Mouse (Mus musculus) lung, embryonic 16.5 days (tissue): ENCODE data around the gene Wdr27. TPM values are rescaled to one million over a fixed set of nuclear protein-coding genes. Genes with fewer than 3 reads are reported as not detected.
"Not testable (repeated sequence)": the region's sequence is repeated elsewhere in the genome, so short reads cannot be mapped to it uniquely, and the experiment has no call there.

Experiments used
- ATAC-seq: fragments of 200-750 bp; cut with Nextera tagmentation; 2 replicates; pipeline ENCODE4 v1.8.0; 2017; ENCODE audit warnings: low read depth, mild to moderate bottlenecking, moderate library complexity
- H3K27ac ChIP-seq: fragments of 300-500 bp; sonication (generic); 2 replicates; pipeline ENCODE4 v1.5.1; 2014; ENCODE audit warnings: mild to moderate bottlenecking, control low read depth, low read length
- H3K27me3 ChIP-seq: fragments of 300-500 bp; sonication (generic); 2 replicates; pipeline ENCODE4 v1.6.1; 2014; ENCODE audit warnings: low read depth, low read length, mixed read lengths; ENCODE audit not compliant: control insufficient read depth, insufficient read depth
- H3K36me3 ChIP-seq: fragments of 300-500 bp; sonication (generic); 2 replicates; pipeline ENCODE4 v1.6.1; 2014; ENCODE audit warnings: low read length; ENCODE audit not compliant: control insufficient read depth, insufficient read depth
- H3K4me1 ChIP-seq: fragments of 300-500 bp; sonication (generic); replicated peaks from 2 replicates; pipeline ENCODE4 v1.6.1; 2014; ENCODE audit warnings: low read length, mixed read lengths; ENCODE audit not compliant: control insufficient read depth, insufficient read depth
- H3K4me2 ChIP-seq: fragments of 300-500 bp; sonication (generic); 2 replicates; pipeline ENCODE4 v1.6.1; 2014; ENCODE audit warnings: low read depth, low read length, control low read depth
- H3K4me3 ChIP-seq: fragments of 300-500 bp; sonication (generic); 2 replicates; pipeline ENCODE4 v1.5.1; 2014; ENCODE audit warnings: mild to moderate bottlenecking, low read length, control low read depth
- H3K9ac ChIP-seq: fragments of 300-500 bp; sonication (generic); 2 replicates; pipeline ENCODE4 v1.6.1; 2014; ENCODE audit warnings: low read length, control low read depth
- H3K9me3 ChIP-seq: fragments of 300-500 bp; sonication (generic); 2 replicates; pipeline ENCODE4 v1.6.1; 2016; ENCODE audit warnings: low read length; ENCODE audit not compliant: control insufficient read depth
- WGBS: fragments of 180-500 bp; shearing (Covaris S2); extraction: QIAGEN DNeasy Blood & Tissue Kit; methylation state at CpG from one replicate; pipeline ENCODE4 v1.1.7; 2014; 5-methylcytosine and 5-hydroxymethylcytosine counted together
- polyA plus RNA-seq: library from polyadenylated mRNA; unstranded; fragments of >200 nt; fragmentation: Nextera tagmentation; extraction: Ambion mirVana; gene quantifications from 2 replicates; pipeline ENCODE4 v1.2.1, GENCODE M21; 2015

The Wdr27 gene
- polyA plus RNA-seq, 1 experiment from 2014 or later: 11.1 TPM

DNA sequence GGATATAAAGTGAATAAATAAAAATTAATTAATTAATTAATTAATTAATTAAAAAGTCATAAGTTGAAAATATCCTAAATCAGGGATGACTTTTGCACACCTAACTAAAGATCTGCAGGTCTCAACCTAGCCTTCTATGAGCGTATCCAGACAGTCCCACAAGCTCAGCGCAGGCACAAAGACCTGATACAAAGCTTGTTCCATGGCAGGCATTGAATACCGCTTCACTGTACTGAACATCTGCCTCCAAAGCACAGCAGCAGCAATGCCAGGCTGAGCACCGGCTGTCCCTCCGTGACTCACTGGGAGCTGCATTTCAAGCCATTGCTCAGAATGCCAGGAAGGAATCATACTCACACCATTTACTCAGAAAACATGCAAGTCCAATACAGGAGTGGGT, 32.2 kb downstream of the Wdr27 start:
- Histone ChIP-seq H3K4me1 (no peaks in the 10 kb centered on the region), H3K9ac (no peak overlapping the region), H3K36me3 (no peaks in the 10 kb centered on the region), H3K4me2 (no peak overlapping the region), H3K27ac (no peak overlapping the region), H3K27me3 (no peaks in the 10 kb centered on the region; the same call in 1 of the 2 replicates), H3K4me3 (no peak overlapping the region), H3K9me3 (no peaks in the 10 kb centered on the region)
- no peak for ATAC-seq
- 91% methylated on average over 5 of the region's 5 CpGs for WGBS

DNA sequence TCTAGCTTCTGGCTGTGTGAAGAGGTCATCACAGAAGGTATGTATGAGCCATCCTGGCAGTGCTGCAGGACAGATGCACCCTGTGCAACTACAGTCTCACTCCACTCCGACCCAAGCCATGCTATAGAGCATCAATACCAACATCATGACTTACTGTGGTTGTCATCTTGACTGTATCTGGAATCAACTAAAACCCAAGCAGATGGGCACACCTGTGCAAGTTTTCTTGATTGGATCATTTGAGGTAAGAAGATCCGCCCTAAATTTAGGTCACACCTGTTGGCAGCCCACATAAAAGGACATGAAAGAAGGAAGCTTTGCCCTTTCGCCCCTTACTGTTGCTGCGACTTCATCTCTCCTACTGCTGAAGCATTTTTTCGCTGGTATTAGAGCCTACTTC, 33.6 kb downstream of the Wdr27 start:
- no peak for ATAC-seq
- H3K9me3 ChIP-seq: no peaks in the 10 kb centered on the region
- H3K4me3 ChIP-seq: no peak overlapping the region
- no peak overlapping the region for H3K27ac ChIP-seq
- no peaks in the 10 kb centered on the region for H3K4me1 ChIP-seq
- WGBS: 74% methylated on average over 5 of the region's 5 CpGs
- H3K4me2 ChIP-seq: no peak overlapping the region
- H3K27me3 ChIP-seq: no peaks in the 10 kb centered on the region; the same call in 1 of the 2 replicates
- H3K9ac ChIP-seq: no peak overlapping the region
- no peaks in the 10 kb centered on the region for H3K36me3 ChIP-seq

- Histone ChIP-seq H3K4me2 (no peak overlapping the region), H3K27me3 (peaks cover 2% of the 10 kb centered on the region; the same call in 1 of the 2 replicates), H3K36me3 (no peaks in the 10 kb centered on the region), H3K4me3 (no peak overlapping the region), H3K27ac (no peak overlapping the region), H3K9ac (no peak overlapping the region), H3K4me1 (no peaks in the 10 kb centered on the region), H3K9me3 (no peaks in the 10 kb centered on the region)
- no peak for ATAC-seq
- WGBS: 54% methylated on average over 12 of the region's 12 CpGs
These were observed 35.8 kb downstream of the Wdr27 start for GRCm38 (mm10) chr17:14907136-14907535.

DNA sequence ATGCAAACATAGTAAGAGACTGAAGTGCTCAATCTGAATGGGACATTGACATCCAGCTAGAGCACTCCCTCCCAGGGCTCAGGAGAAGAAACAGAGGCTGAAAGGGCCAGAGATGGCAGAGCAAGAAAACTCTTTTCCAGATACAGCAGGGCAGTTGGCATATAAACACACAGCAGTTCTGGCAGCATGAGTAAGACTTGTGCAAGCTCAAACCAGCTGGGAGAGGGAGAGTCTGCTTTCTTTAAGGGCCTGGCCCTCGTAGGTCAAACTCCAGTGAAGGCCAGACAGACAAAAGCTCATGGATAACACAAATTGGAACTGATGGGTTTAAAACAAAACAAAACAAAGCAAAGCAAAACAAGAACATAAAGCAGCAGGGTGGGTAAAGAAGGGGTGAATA, 36.3 kb downstream of the Wdr27 start:
- WGBS: 31% methylated on average over 1 of the region's 1 CpGs
- H3K4me1 ChIP-seq: no peaks in the 10 kb centered on the region
- no peak overlapping the region for H3K4me2 ChIP-seq
- ATAC-seq: no peak
- H3K27me3 ChIP-seq: peaks cover 2% of the 10 kb centered on the region; the same call in 1 of the 2 replicates
- H3K9ac ChIP-seq: no peak overlapping the region
- H3K36me3 ChIP-seq: no peaks in the 10 kb centered on the region
- H3K4me3 ChIP-seq: no peak overlapping the region
- no peaks in the 10 kb centered on the region for H3K9me3 ChIP-seq
- no peak overlapping the region for H3K27ac ChIP-seq

- WGBS: 48% methylated on average over 7 of the region's 7 CpGs
- ATAC-seq: 0 out of 2 replicates have a peak, but pooled peaks have one; percentile 15
These were observed 38.2 kb downstream of the Wdr27 start for GRCm38 (mm10) chr17:14904637-14905265.

GRCm38 (mm10) chr17:14904206-14904605, 38.8 kb downstream of the Wdr27 start:
- Histone ChIP-seq H3K9ac (no peak overlapping the region), H3K36me3 (no peaks in the 10 kb centered on the region), H3K9me3 (no peaks in the 10 kb centered on the region), H3K27ac (no peak overlapping the region), H3K4me2 (no peak overlapping the region), H3K4me1 (no peaks in the 10 kb centered on the region), H3K4me3 (no peak overlapping the region), H3K27me3 (peaks cover 2% of the 10 kb centered on the region; the same call in 1 of the 2 replicates)
- no peak; the same call in 1 of the 2 replicates for ATAC-seq
- WGBS: 81% methylated on average over 6 of the region's 6 CpGs

More at GRCm38 (mm10) chr17:14904637-14905265, 38.2 kb downstream of the Wdr27 start:
- Histone ChIP-seq H3K27ac (no peak overlapping the region), H3K9me3 (no peaks in the 10 kb centered on the region), H3K27me3 (peaks cover 2% of the 10 kb centered on the region; the same call in 1 of the 2 replicates), H3K4me3 (no peak overlapping the region), H3K9ac (no peak overlapping the region), H3K4me2 (no peak overlapping the region), H3K36me3 (no peaks in the 10 kb centered on the region), H3K4me1 (no peaks in the 10 kb centered on the region)

- Histone ChIP-seq H3K4me2 (no peak overlapping the region), H3K27me3 (peaks cover 2% of the 10 kb centered on the region; the same call in 1 of the 2 replicates), H3K36me3 (no peaks in the 10 kb centered on the region), H3K9ac (no peak overlapping the region), H3K4me1 (no peaks in the 10 kb centered on the region), H3K4me3 (no peak overlapping the region), H3K9me3 (no peaks in the 10 kb centered on the region), H3K27ac (no peak overlapping the region)
- 82% methylated on average over 3 of the region's 3 CpGs for WGBS
- ATAC-seq: no peak
These were observed 39.7 kb downstream of the Wdr27 start for GRCm38 (mm10) chr17:14903212-14903611.

GRCm38 (mm10) chr17:14898972-14899371, 44.0 kb downstream of the Wdr27 start:
- ATAC-seq: no peak
- Histone ChIP-seq H3K27me3 (no peaks in the 10 kb centered on the region), H3K36me3 (no peaks in the 10 kb centered on the region), H3K4me1 (no peaks in the 10 kb centered on the region), H3K9ac (no peak overlapping the region), H3K4me3 (no peak overlapping the region), H3K4me2 (no peak overlapping the region), H3K27ac (no peak overlapping the region), H3K9me3 (no peaks in the 10 kb centered on the region)
- 63% methylated on average over 1 of the region's 1 CpGs for WGBS

DNA sequence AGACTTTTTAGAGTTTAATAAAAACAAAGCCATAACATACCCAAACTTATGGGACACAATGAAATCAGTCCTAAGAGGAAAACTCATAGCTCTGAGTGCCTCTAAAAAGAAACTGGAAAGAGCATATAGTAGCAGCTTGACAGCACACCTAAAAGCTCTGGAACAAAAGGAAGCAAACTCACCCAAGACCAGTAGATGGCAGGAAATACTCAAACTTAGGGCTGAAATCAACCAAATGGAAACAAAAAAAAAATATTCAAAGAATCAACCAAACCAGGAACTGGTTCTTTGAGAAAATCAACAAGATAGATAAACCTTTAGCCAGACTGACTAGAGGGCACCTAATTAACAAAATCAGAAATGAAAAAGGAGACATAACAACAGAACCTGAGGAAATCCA, 47.9 kb downstream of the Wdr27 start:
- not testable (repeated sequence) for H3K36me3 ChIP-seq, H3K9me3 ChIP-seq, ATAC-seq, H3K4me2 ChIP-seq, H3K4me1 ChIP-seq, H3K4me3 ChIP-seq, H3K27me3 ChIP-seq, H3K9ac ChIP-seq, H3K27ac ChIP-seq
